Mouse (Mus musculus) MEL-GATA-1-ER (cell line): Measurements from ENCODE around the gene Dcn.

Experiments used
- DNase-seq: peaks from one replicate; pipeline ENCODE4 v3.0.0-alpha.2; 2012; ENCODE audit warnings: low read depth; ENCODE audit errors: extremely low read depth

Gene Dcn

GRCm38 (mm10) chr10:97479004-97479766 is at the start of gene Dcn:
TSS of gene Dcn (plus strand) at chr10:97479609.
- no peak for DNase-seq

GRCm38 (mm10) chr10:97436662-97437061 is 42.7 kb upstream of the Dcn start:
- no peak for DNase-seq

- no peak for DNase-seq
These were observed 37.1 kb upstream of the Dcn start for GRCm38 (mm10) chr10:97442300-97442699.

GRCm38 (mm10) chr10:97446486-97446885 is 32.9 kb upstream of the Dcn start:
- DNase-seq, result no peak

GRCm38 (mm10) chr10:97452886-97453285 is 26.5 kb upstream of the Dcn start:
- DNase-seq, result no peak

GRCm38 (mm10) chr10:97453529-97453928 is 25.9 kb upstream of the Dcn start:
- DNase-seq, result no peak

GRCm38 (mm10) chr10:97456993-97457392 is 22.4 kb upstream of the Dcn start:
- DNase-seq, result no peak

- peak; percentile 1 for DNase-seq
These were observed 12.6 kb upstream of the Dcn start for GRCm38 (mm10) chr10:97466818-97467217.

GRCm38 (mm10) chr10:97469411-97470140 is 9.8 kb upstream of the Dcn start:
- DNase-seq, result no peak

- DNase-seq, result no peak
These were observed 3.9 kb upstream of the Dcn start for GRCm38 (mm10) chr10:97475460-97475859.

- no peak for DNase-seq
These were observed 1.1 kb upstream of the Dcn start for GRCm38 (mm10) chr10:97478259-97478658.

GRCm38 (mm10) chr10:97482150-97482549 is 2.7 kb downstream of the Dcn start:
- DNase-seq, result no peak

GRCm38 (mm10) chr10:97484049-97484448 is 4.6 kb downstream of the Dcn start:
- DNase-seq, result no peak

- DNase-seq, result no peak
These were observed 5.7 kb downstream of the Dcn start for GRCm38 (mm10) chr10:97485151-97485550.

GRCm38 (mm10) chr10:97486085-97486484 is 6.7 kb downstream of the Dcn start:
- no peak for DNase-seq

GRCm38 (mm10) chr10:97487269-97487989 is 8.0 kb downstream of the Dcn start:
- DNase-seq, result no peak

- DNase-seq, result no peak
These were observed 13.1 kb downstream of the Dcn start for GRCm38 (mm10) chr10:97492367-97492980.

- DNase-seq, result no peak
These were observed 18.2 kb downstream of the Dcn start for GRCm38 (mm10) chr10:97497646-97498045.

- DNase-seq, result no peak
These were observed 44.0 kb downstream of the Dcn start for GRCm38 (mm10) chr10:97523366-97523765.

GRCm38 (mm10) chr10:97535697-97536096 is 56.3 kb downstream of the Dcn start:
- no peak for DNase-seq

- DNase-seq, result no peak
These were observed 57.5 kb downstream of the Dcn start for GRCm38 (mm10) chr10:97536921-97537320.

- DNase-seq, result no peak
These were observed 58.8 kb downstream of the Dcn start for GRCm38 (mm10) chr10:97538202-97538601.
